Mouse (Mus musculus): Measurements from ENCODE around the gene Oasl1. TPM values are rescaled to one million over a fixed set of nuclear protein-coding genes. Genes with fewer than 3 reads are reported as not detected.
"Not testable (repeated sequence)": the region's sequence is repeated elsewhere in the genome, so short reads cannot be mapped to it uniquely, and the experiment has no call there.

The Oasl1 gene
- total RNA-seq, 2 experiments from 2014 or later, result 0.56 TPM; not detected in 1

DNA sequence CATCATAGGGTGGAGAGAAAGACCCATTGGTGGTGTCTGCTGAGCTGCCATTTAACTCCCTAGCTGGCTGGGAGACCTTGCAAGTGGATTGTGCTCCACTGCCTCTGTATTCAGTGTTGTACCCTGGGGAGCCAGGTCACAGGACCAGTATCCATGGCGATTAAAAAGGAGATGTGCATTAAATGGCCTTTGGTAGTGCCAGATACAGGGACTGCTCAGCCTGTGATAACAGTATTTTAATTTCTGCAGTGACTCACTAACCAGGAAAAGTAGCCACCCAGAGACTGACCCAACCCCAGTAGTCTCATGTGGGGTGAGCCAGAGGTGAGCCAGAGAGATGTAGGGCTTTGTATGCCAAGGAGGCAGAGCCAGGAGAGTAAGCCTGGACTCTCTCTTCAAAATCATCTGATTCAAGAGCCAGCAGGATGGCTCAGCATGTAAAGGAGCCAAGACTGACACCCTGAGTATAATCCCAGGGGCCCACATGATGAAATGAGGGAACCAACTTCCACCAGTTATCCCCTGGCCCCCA, 3.2 kb downstream of the Oasl1 start:
- DNase-seq (ENCODE audit: low spot score in 2 of 2), result no peak

DNA sequence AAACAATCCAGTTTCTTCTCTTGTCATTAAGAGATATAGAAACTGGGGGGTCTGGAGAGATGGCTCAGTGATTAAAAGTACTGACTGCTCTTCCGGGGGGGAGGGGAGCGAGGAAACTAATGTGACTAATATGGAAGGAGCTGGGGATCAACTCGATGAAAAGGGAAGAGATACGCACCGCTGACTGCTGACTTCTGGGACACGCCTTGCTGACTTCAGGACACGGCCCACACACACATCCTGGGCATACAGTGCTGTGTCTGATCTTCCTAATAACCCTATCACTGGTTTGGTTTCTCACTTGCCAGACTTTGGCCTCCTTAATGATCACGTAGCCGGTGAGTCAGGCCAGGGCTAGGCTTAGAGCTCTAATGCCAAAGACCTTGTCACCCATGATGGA, 3.7 kb downstream of the Oasl1 start:
- DNase-seq (ENCODE audit: low spot score in 2 of 2), result no peak

DNA sequence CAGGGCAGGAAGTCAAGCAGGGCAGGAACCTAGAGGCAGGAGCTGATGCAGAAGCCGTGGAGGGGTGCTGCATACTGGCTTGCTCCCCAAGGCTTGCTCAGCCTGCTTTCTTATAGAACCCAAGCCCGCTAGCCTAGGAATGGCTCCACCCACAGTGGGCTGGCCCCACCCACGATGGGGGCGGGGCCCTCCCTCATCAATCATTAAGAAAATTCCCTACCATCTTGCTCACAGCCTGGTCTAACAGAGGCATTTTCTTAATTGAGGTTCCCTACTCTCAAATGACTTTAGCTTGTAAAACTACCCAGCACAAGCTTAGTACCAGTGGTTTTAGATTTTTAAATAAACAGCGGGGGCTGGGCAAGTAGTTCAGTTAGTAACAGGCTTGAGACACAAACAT, 8.6 kb downstream of the Oasl1 start:
- no peak for DNase-seq (ENCODE audit: low spot score in 2 of 2)

DNA sequence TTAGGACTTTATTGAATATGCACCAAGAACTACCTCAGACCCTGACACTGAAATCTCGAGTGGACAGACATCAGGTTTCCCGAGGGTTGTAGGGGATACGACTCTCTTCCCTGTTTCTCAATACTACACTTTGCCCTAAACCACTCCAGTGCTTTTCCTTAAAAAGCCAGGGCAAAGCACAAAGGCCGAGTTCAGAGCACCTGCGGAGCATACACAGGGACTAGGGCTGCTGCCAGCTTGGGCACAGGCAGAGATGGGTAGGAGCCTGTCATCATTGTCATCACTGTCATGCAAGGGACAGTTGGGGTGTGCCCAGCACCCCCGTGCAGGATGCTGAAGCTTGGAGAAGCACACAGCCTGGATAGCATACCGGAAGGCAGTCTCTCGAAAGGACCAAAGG, 10.2 kb downstream of the Oasl1 start:
- DNase-seq (ENCODE audit: low spot score in 2 of 2), result no peak

DNA sequence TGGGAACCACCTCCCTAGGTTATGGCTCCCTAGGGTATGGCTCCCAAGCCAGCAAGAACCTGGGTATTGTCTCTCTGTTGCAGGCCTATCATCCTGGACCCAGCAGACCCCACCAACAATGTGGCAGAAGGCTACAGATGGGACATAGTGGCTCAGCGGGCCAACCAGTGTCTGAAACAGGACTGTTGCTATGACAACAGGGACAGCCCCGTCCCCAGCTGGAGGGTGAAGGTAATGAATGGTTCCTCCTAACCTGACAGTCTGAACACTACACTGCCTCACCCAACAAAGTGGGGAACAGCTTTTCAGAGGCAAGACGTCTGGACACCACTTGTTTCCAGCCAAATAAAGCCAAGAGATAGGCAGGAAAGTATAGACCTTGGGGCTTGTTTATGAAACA, 12.8 kb downstream of the Oasl1 start:
- DNase-seq (ENCODE audit: low spot score in 2 of 2), result no peak

DNA sequence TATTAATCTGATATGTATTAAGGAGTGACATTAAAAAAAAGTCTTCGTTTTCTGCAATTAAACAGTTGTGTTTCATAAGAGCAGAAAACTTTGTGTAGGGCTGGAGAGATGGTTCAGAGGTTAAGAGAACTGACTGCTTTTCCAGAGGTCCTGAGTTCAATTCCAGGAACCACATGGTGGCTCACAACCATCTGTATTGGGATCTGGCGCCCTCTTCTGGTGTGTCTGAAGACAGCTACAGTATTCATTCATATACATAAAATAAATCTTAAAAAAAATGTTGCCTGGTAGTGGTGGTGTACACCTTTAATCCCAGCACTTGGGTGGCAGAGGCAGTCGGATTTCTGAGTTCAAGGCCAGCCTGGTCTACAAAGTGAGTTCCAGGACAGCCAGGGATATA, 18.1 kb downstream of the Oasl1 start:
- not testable (repeated sequence) for DNase-seq (ENCODE audit: low spot score in 2 of 2)

DNA sequence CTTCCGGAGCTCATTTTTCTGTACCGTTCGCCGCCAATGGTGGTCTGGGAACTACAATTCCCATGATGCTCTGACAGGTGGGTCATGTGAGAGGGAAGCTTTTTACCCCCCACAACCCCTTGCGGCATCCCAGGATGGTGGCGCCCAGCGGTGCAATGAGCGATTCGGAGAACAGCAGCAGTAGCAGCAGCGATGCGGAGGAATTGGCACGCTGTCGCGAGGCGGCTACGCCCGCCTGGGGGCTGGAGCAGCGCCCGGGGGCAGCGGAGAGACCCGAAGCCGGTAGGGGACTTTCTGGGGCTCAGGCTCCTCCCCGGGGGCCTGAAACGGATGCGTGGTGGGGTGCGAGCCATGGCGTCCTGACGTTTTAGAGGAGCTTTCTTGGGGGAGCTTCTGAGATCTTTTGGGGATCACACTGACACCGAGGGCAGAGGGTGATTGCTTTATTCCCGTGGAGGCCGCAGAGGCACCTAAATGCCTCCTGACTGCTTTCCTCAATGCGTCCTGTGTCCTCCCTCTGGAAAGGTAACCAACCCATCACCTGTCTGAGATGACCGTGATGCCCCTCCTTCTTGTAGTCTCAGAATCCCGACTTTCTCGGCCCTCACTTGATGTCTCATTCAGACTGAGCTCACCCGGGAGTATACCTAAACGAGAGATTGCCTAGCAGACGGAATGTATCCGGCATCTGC, 19.2 kb downstream of the Oasl1 start, which contains the start of gene 2210016L21Rik:
Gene 2210016L21Rik, plus strand, starts transcription at position 85 of the 692 bp plus-strand sequence.
- peak; percentile 86 to 89 for DNase-seq (ENCODE audit: low spot score in 2 of 2)

DNA sequence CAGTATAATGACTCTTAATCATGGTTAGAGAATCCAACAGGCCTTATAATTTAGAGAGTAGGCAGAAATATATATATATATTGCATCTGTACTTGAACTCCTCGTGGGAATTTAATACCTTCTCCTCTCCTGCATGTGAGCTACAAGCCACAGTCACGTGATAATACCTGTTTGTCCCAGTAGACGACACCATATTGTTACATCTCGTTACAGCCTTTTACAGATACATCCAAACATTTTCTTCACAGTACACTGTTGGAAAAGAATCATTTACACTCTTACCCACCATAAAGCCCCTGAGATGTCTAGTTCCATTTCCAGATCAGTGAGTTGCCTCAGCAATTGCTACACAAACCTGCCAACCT, 19.7 kb downstream of the Oasl1 start:
- no peak for DNase-seq (ENCODE audit: low spot score in 2 of 2)

DNA sequence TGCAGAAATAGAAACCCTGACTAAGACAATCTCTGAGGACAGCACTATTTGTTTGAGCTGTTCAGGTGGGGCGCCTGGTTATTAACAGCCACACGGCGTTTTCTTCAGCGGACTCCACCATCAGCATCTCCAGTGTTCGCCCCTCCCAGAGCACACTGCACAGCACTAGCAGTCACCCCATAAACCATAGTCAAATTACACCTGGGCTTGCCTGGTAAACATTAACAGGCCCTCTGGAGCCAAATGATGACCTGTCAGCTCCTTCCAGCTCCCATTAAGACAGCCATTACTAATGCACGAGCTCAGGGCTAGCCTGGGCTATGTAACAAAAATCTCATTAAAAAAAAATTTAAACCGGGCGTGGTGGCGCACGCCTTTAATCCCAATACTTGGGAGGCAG, 22.0 kb downstream of the Oasl1 start:
- no peak for DNase-seq (ENCODE audit: low spot score in 2 of 2)

DNA sequence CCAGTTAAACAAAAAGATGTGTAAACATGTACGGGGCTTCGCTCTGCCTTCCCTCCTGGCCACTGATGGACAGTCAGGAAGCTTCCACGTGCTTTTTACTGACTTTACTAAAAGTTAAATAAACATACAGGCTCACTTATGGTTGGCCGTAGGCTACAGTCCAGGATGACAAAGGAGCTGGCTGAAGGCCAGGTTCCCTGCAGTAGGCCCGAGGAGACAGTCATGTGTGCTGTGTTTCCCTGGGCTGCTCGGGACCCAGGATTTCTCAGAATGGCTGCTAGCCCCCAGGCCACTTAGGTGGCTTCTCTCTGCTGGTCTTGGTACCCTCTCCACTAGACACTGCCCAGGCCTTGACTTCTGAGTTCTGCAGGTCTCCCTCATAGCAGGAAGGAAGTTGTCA, 25.9 kb downstream of the Oasl1 start:
- peak in 1 of 2 experiments; percentile 47 for DNase-seq (ENCODE audit: low spot score in 2 of 2)

DNA sequence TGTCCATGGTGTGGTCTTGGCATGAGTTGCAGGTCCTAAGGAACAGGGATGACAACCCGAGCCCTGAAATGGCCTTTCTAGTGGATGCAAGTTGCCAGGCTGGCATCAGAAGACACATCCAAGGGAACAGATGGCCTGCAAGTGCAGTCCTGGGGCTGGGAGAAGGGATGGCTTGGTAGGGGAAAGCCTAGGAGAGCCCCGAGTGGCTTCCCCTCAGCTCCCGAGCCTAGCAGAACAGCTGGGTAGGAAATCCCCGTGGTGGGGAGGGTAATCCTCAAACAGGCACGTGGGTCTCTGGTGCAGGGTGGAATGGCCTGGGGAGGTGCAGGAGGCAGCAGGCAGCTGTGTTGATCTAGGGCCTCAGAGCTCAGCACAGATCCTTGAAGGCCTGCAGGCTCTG, 26.3 kb downstream of the Oasl1 start:
- DNase-seq (ENCODE audit: low spot score in 2 of 2), result peak in 1 of 2 experiments; percentile 36

DNA sequence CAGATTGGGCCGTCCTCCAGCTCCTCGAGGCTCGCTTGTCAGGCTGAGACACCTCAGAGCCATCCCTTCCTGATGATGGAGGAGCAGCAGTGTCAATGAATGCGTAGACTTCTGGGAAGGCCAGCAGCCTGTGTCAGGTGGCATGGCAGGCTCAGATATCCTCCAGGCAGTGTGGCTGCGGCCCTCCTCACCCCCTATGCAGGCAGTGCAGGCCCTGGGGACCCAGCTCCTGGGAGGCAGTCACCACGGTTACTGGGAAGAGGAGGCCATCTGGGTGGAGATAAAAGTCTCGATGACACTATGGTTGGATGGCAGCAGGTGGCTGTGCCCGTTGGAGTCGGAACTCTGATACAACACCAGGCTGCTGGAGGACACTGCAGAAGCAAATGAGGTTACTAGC, 26.8 kb downstream of the Oasl1 start:
- DNase-seq (ENCODE audit: low spot score in 2 of 2), result no peak

DNA sequence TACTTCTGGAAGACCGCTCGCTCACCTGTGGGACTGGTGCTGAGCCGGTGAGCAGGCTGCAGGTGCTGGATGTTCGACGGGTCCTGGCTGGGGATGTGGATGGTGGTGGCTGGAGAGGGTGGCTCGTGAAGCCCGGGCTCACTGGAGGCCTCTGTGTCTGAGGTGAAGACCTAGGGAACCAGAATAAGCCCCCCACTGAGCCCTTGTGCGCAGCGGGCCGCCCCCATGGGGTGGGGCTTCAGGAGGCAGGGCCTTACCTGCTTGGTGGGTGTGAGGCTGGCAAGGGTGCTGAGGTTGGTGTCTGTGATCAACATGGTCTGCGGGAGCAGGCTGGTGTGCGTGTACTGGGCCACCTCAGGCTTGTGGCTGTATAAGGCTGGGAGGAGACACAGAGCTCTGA, 27.6 kb downstream of the Oasl1 start:
- no peak for DNase-seq (ENCODE audit: low spot score in 2 of 2)

DNA sequence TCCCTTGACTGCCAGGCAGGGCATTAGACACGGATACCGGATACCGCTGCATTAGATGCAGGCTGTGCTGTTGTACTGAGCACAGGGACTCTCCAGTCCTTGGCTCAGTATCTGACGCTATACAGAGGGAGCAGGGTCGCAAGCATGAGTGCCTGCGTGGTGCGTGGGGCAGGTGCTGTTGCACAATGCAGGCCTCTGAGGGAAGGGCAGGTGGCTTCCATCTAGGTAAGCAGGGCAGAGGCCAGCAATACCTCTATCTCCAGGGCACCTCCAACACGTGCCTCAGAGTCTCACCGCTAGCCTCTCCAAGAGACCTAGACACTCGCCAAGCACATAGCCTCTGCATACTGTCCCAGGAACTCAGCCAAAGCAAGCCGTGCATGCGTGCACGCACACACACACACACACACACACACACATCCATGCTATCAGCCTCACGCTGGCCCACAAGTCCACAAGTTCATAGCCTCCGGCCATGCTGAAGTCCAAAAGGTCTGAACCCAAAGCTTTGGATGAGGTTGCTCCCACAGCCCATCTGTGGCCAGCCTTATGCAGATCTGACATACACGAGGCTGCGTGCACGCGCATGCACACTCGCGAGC, 28.3 kb downstream of the Oasl1 start:
- DNase-seq (ENCODE audit: low spot score in 2 of 2), result no peak

DNA sequence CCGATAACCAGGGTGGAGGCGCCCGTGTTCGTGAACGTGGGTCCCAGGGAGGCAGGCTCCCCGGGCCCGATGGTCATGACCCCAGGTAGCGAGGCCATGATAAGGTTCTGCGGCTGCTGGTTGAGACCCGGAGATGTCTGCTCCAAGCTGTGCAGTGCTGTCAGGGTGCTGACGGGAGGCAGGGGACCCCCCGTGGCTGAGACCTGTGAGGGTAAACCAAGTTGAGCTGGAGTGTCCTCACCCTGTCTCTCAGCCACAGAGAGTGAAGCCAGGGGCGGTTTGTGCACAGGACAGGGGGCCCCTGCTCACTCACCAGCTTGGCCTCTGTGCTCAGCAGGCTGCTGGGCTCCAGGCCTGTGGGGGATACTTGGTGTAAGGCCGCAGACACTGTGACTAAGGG, 30.3 kb downstream of the Oasl1 start:
- DNase-seq (ENCODE audit: low spot score in 2 of 2), result no peak

DNA sequence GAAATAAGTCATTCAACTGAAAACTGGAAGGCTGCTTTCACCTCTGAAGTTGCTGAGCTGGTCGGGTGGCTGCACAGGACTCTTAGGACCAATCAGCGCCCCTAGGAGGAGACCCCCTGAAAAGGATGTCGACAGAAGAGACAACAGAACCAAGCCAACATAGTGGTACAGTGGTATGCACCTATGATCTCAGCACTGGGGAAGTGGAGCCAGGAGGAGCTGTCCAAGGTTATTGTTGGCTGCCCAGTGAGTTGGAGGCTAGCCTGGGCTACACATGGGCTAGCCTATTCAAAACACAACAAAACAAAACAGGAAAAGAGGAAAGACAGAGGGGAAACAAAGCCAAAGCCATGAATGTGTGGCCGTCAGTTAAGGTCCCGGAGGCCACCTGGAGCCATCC, 35.0 kb downstream of the Oasl1 start:
- no peak for DNase-seq (ENCODE audit: low spot score in 2 of 2)

DNA sequence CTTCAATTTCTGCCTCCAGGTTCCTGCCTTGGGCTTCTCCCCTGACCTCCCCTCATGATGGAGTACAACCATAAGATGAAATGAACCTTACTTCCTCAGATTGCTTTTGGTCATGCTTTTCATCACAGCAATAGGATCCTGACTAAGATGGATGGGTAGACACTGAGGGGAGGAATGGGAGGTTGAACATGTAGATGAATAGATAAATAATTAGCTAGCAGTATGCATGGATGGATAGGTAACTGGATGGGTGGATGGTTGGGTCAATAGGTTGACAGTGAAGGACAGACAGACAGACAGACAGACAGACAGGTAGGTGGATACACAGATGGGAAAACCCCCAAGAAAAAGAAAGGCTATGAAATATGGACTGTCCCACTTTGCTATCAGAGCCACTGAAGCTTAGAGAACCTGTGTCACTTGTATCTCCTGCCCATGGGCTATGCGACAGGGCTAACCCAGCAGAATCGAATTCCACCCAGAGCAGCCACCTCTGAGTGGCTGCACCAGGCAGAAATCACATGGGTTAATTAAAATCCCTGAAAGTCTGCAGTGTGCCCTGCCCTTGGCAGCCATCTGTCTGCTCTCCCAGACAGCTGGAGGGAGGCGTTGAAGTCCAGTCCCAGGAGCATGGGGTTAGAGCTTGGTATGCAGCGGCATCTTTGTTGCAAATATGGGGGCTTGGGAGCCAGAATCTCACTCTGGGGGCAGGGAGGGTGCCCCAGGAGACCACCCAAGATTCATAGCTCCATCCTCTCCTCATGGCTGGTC, 38.7 kb downstream of the Oasl1 start:
- DNase-seq (ENCODE audit: low spot score in 2 of 2), result no peak

DNA sequence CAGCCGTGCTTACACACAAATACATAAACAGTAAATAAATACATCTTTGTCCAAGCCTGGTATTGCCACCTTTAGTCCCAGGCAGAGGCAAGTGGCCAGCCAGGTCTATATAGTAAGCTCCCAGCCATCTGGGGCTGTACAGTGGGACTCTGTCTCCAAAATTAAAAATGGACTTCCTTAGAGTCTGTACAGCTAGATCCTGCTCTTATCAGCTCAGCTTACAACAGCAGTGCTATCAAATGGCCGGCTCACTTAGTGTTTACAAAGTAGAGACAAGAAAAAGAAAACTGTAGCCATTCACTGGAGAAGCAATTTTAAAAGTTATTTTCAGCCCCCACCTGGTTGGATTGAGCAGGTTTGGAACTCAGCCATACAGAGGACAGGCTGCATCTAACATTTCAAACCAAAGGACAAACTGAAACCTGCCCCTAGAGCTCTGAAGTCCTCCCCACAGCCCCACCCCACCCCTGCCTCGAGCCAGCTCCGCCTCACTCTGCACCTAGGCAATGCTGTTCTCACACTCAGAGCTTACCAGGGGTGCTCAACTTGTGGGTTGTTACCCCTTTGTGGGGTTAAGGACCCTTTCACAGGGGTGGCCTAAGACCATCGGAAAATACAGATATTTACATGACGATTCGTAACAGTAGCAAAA, 41.4 kb downstream of the Oasl1 start:
- DNase-seq (ENCODE audit: low spot score in 2 of 2), result no peak

DNA sequence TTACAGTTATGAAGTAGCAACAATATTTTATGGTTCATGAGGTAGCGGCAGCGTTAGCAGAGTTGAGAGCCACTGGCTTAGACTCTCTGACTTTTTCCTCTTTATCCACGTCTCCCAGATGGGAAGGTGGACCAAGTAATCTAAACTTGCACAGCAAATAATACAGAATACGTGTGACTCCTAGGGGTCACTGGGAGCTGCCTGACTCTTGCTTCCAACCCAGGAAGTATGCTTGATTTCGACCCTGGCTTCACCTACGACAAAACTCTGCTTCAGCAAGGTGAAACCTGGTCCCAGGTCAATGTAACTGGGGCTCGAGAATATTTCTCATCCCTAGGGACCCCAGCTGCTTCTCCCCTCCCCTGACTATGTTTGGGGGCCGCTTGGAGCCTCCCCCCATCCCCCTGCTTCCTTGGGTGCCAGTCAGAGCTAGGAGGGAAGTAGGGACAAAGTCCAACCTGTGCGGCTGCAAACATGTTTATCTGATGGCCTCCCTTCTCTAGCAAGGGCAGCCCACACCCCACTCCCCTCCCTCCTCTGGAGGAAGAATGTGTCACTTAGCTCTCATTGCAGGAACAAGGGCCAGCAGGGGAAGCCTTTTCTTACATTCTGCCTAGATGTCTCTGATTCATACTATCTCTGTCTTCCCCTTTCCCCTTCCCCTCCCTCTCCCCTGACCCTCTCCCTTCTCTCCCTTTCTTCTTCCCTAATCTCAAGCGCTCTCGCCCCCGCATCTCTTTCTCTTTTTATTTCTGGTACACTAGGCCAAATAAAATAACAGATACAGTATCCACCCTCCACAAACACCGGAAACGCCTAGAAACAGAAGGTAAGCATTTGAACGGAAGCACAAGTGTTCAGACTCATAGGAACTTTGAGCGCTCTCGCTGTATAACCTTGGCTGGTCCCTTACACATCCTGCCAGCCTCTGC, 42.2 kb downstream of the Oasl1 start:
- DNase-seq (ENCODE audit: low spot score in 2 of 2), result no peak

DNA sequence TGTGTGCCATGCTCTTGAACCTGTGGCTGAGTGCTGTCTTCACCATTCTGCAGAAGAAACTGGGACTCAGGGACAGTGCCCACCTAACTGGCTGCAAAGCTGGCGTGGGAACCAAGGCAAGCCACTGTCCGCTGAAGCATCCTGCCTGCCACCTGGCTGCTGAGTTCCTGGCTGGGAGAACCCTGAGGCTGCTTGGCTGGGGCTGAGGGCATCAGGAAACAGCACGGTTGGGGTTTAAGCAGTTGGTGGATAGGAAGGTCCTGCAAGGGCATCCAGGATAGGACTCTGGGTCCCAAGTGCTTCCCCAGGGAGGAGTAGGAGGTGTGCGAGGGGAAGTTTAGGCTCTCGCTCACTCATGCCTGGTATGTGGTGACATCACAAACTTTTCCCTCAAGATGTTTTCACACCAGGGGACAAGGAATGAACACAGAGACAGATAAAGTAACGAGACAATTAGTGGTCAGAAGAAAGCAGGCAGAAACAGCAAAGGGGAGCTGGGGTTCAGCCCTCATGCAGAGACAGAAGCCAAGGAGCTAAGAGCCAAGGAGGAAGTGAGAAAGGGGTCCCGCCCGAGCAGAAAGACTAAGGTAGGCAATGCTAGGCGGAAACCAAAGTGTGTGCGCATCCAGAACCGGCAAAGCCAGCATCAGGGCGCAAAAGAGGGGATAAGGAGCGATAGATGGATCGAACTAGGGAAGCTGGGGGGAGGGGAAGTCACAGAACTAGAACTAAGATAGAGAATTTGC, 44.7 kb downstream of the Oasl1 start:
- no peak for DNase-seq (ENCODE audit: low spot score in 2 of 2)
